Mouse (Mus musculus): ENCODE data around the gene Smarcd3. TPM values are rescaled to one million over a fixed set of nuclear protein-coding genes. Genes with fewer than 3 reads are reported as not detected.

The Smarcd3 gene
- polyA plus RNA-seq, 1 experiment from 2014 or later, result 92.1 TPM

GRCm38 (mm10) chr5:24600236-24600635 lies 24.0 kb downstream of the Smarcd3 start:
- H3K27ac ChIP-seq, result peak overlapping the region; percentile 99
- DNase-seq (ENCODE audit: low spot score), result no peak
- peaks cover 29% of the 10 kb centered on the region; the same call in 1 of the 2 replicates for H3K27me3 ChIP-seq (ENCODE audit: insufficient read depth, poor library complexity, severe bottlenecking)
- WGBS, result 48% methylated on average over 2 of the region's 2 CpGs
- H3K9me3 ChIP-seq, result no peaks in the 10 kb centered on the region
- peaks cover 83% of the 10 kb centered on the region for H3K4me1 ChIP-seq
- peaks cover 18% of the 10 kb centered on the region for H3K36me3 ChIP-seq
- H3K4me3 ChIP-seq, result peak overlapping the region; percentile 83

DNA sequence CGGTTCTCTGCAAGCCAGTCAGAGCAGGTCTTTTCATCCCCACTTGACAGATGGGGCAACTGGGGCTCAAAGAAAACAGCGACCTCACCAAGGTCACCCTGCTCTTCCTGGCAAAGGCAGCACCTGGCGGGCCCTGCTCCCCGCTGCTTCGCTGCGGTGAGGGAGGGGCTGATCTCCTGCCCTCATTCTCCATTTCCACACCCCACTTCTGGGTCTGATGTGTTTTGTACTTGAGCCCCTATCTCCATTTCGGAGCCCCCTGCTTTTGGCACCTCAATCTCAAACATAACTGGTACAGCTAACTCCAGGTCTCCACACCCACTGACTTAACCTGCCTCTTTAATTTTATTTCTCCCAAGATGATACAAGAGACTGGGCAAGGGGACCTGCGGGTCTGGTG lies 25.1 kb downstream of the Smarcd3 start:
- Histone ChIP-seq H3K27ac (peak overlapping the region; percentile 86), H3K4me1 (peaks cover 74% of the 10 kb centered on the region), H3K36me3 (peaks cover 29% of the 10 kb centered on the region), H3K9me3 (no peaks in the 10 kb centered on the region), H3K27me3 (ENCODE audit: insufficient read depth, poor library complexity, severe bottlenecking) (peaks cover 29% of the 10 kb centered on the region; the same call in 1 of the 2 replicates), H3K4me3 (peak overlapping the region; percentile 68)
- WGBS, result 11% methylated on average over 8 of the region's 8 CpGs
- DNase-seq (ENCODE audit: low spot score), result no peak

DNA sequence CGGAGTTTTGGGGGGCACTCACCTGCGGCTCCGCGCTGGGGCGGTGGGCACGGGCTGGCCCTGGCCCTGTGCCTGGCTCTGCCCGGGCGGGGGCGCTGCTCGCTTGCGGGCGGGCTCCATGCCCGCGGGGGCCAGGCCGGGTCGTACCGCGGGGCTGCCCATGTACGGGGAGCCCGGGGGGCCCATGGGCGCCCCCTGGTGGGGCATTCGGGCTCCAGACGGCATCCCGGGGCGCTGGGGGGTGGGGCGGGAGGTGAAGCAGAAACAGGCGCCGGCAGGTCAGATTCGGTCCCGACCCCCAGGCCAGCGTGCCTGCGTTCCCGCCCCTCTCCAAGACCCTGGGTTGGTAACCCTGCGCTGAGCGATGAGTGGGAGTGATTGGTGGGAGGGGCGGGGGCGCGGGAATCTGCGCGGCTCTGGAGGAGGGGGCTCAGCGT lies 25.6 kb downstream of the Smarcd3 start:
- H3K36me3 ChIP-seq, result peaks cover 35% of the 10 kb centered on the region
- peak overlapping the region; percentile 68 for H3K4me3 ChIP-seq
- peaks cover 70% of the 10 kb centered on the region for H3K4me1 ChIP-seq
- no peak for DNase-seq (ENCODE audit: low spot score)
- H3K27ac ChIP-seq, result peak overlapping the region; percentile 86
- 1% methylated on average over 41 of the region's 41 CpGs for WGBS
- peaks cover 29% of the 10 kb centered on the region; the same call in 1 of the 2 replicates for H3K27me3 ChIP-seq (ENCODE audit: insufficient read depth, poor library complexity, severe bottlenecking)
- no peaks in the 10 kb centered on the region for H3K9me3 ChIP-seq

- peaks cover 29% of the 10 kb centered on the region; the same call in 1 of the 2 replicates for H3K27me3 ChIP-seq (ENCODE audit: insufficient read depth, poor library complexity, severe bottlenecking)
- no peaks in the 10 kb centered on the region for H3K9me3 ChIP-seq
- DNase-seq (ENCODE audit: low spot score), result no peak
- H3K27ac ChIP-seq, result peak overlapping the region; percentile 86
- H3K4me1 ChIP-seq, result peaks cover 70% of the 10 kb centered on the region
- 28% methylated on average over 15 of the region's 15 CpGs for WGBS
- peak overlapping the region; percentile 68 for H3K4me3 ChIP-seq
- peaks cover 40% of the 10 kb centered on the region for H3K36me3 ChIP-seq
These were observed 26.2 kb downstream of the Smarcd3 start for GRCm38 (mm10) chr5:24597901-24598569.

DNA sequence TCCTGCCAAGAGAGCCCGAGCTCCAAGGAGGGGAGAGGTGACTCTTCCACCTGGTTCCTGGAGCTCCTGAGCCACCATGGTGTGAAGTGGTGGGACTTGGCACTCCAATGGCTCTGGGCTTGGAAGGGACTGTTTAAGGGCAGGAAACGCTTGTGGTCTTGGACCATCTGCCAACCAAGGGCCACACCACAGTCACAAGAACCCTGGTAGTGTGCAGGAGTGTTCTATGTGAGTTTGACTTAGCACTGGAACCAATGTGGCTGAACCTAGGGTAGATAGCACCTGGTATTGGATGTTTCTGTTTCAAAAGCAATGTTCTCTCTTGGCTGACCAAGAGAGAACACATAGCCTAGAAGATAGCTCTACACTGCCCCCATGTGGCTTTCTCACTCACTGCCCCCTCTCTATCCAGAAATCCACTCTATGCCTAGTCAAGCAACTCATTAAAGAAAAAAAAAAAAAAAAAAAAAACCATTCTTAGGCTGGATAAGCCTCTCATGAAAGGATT lies 26.9 kb downstream of the Smarcd3 start:
- Histone ChIP-seq H3K4me3 (no peak overlapping the region), H3K4me1 (peaks cover 70% of the 10 kb centered on the region), H3K36me3 (peaks cover 48% of the 10 kb centered on the region), H3K9me3 (no peaks in the 10 kb centered on the region), H3K27me3 (ENCODE audit: insufficient read depth, poor library complexity, severe bottlenecking) (peaks cover 29% of the 10 kb centered on the region; the same call in 1 of the 2 replicates), H3K27ac (no peak overlapping the region)
- DNase-seq (ENCODE audit: low spot score), result no peak
- 60% methylated on average over 2 of the region's 2 CpGs for WGBS

- WGBS, result 54% methylated on average over 11 of the region's 11 CpGs
- Histone ChIP-seq H3K27me3 (ENCODE audit: insufficient read depth, poor library complexity, severe bottlenecking) (peaks cover 29% of the 10 kb centered on the region; the same call in 1 of the 2 replicates), H3K4me1 (peaks cover 70% of the 10 kb centered on the region), H3K36me3 (peaks cover 54% of the 10 kb centered on the region), H3K9me3 (no peaks in the 10 kb centered on the region), H3K27ac (no peak overlapping the region), H3K4me3 (no peak overlapping the region)
- DNase-seq (ENCODE audit: low spot score), result no peak
These were observed 27.6 kb downstream of the Smarcd3 start for GRCm38 (mm10) chr5:24596519-24597171.

- Histone ChIP-seq H3K27ac (no peak overlapping the region), H3K4me1 (peaks cover 72% of the 10 kb centered on the region), H3K9me3 (no peaks in the 10 kb centered on the region), H3K36me3 (peaks cover 62% of the 10 kb centered on the region), H3K27me3 (ENCODE audit: insufficient read depth, poor library complexity, severe bottlenecking) (peaks cover 25% of the 10 kb centered on the region; the same call in 1 of the 2 replicates), H3K4me3 (no peak overlapping the region)
- WGBS, result 78% methylated on average over 14 of the region's 14 CpGs
- no peak for DNase-seq (ENCODE audit: low spot score)
These were observed 28.3 kb downstream of the Smarcd3 start for GRCm38 (mm10) chr5:24595786-24596380.

GRCm38 (mm10) chr5:24595261-24595660 lies 28.9 kb downstream of the Smarcd3 start:
- no peaks in the 10 kb centered on the region for H3K9me3 ChIP-seq
- H3K27ac ChIP-seq, result no peak overlapping the region
- WGBS, result 90% methylated on average over 5 of the region's 5 CpGs
- H3K27me3 ChIP-seq (ENCODE audit: insufficient read depth, poor library complexity, severe bottlenecking), result peaks cover 18% of the 10 kb centered on the region; the same call in 1 of the 2 replicates
- H3K4me3 ChIP-seq, result no peak overlapping the region
- H3K36me3 ChIP-seq, result peaks cover 66% of the 10 kb centered on the region
- DNase-seq (ENCODE audit: low spot score), result no peak
- H3K4me1 ChIP-seq, result peaks cover 70% of the 10 kb centered on the region

DNA sequence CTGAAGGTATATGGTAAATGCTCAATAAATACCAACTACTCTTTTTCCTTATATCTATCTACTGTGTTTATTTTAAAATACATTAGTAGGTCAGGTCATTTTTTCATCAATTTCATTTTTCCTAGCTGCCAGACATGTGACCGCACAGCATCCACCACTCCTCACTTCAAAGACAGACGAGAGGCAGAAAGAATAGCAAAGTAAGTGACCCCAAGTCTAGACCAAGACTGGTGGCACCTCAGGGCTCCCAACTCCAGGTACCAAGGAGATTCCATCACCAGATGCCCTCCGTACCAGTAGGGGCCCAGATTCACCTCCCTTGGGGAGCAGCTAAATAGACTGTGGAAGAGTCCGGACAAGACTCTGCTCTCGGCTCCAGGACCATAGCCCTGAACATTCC lies 29.9 kb downstream of the Smarcd3 start:
- peaks cover 63% of the 10 kb centered on the region for H3K4me1 ChIP-seq
- H3K27ac ChIP-seq, result no peak overlapping the region
- no peak overlapping the region for H3K4me3 ChIP-seq
- no peaks in the 10 kb centered on the region for H3K9me3 ChIP-seq
- H3K27me3 ChIP-seq (ENCODE audit: insufficient read depth, poor library complexity, severe bottlenecking), result peaks cover 11% of the 10 kb centered on the region; the same call in 1 of the 2 replicates
- DNase-seq (ENCODE audit: low spot score), result no peak
- H3K36me3 ChIP-seq, result peaks cover 76% of the 10 kb centered on the region
- WGBS, result 88% methylated on average over 5 of the region's 5 CpGs

DNA sequence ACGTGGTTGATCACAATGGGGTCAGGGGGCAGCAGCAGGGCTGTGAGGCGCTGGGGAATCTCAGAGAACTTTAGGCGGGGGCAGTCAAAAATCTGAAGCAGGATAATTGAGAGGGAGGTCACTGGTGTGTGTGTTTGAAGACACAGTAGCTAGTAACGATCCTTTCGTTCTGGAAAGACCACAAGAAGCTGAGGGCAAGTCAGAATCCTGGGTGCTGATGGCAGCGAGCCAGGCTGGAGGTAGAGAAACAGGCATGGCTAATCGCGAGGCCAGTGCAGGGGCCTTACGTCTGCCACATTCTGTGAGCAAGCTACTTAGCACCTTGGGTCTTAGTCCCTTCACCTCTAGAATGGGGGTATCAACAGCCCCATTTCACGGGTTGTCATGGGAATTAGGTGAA lies 30.3 kb downstream of the Smarcd3 start:
- Histone ChIP-seq H3K27me3 (ENCODE audit: insufficient read depth, poor library complexity, severe bottlenecking) (0 out of 2 replicates have a peak, but pooled peaks cover 7% of the 10 kb centered on the region), H3K9me3 (no peaks in the 10 kb centered on the region), H3K4me3 (no peak overlapping the region), H3K36me3 (peaks cover 80% of the 10 kb centered on the region), H3K27ac (no peak overlapping the region), H3K4me1 (peaks cover 63% of the 10 kb centered on the region)
- 71% methylated on average over 10 of the region's 10 CpGs for WGBS
- DNase-seq (ENCODE audit: low spot score), result no peak

GRCm38 (mm10) chr5:24593230-24593629 lies 31.0 kb downstream of the Smarcd3 start:
- WGBS, result 85% methylated on average over 10 of the region's 10 CpGs

DNA sequence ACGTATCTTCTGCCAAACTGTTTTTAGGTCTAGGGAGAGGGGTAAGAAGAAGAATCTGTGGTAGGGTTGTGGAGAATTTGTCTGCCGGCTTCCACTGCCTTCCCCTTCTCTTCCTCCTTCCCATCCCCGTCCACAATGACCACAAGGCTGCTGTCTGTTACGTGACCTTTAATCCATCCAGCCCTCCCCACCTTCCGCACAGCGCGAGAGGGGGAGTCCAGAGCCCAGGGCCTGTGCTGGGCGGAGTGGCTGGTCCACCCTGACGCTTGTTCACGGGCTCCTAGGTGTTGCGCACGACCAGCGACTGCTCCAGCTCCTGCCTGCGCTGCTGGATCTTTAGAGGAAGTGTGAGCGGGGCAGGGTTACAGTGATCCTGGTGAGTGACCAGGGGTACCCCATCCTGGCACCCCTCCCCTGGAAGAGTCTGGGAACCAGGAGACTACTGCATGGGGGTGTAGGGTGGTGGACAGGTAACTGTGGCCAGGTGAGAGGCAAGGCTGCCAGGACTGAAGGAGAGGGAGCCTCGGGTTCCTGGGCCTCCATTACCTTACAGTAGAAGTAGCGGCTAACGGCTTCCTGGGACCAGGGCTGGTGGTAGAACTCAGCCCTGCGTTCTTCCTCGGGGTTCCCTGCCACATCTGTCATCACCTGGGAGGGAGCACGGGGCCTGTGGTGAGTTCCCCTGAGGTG lies 31.6 kb downstream of the Smarcd3 start:
- Histone ChIP-seq H3K9me3 (no peaks in the 10 kb centered on the region), H3K27me3 (ENCODE audit: insufficient read depth, poor library complexity, severe bottlenecking) (no peaks in the 10 kb centered on the region), H3K4me3 (no peak overlapping the region), H3K4me1 (peaks cover 64% of the 10 kb centered on the region), H3K36me3 (peaks cover 89% of the 10 kb centered on the region), H3K27ac (no peak overlapping the region)
- 69% methylated on average over 21 of the region's 21 CpGs for WGBS
- no peak for DNase-seq (ENCODE audit: low spot score)

More at GRCm38 (mm10) chr5:24593230-24593629, 31.0 kb downstream of the Smarcd3 start:
- Histone ChIP-seq H3K4me3 (no peak overlapping the region), H3K27ac (no peak overlapping the region), H3K27me3 (ENCODE audit: insufficient read depth, poor library complexity, severe bottlenecking) (0 out of 2 replicates have a peak, but pooled peaks cover under 1% of the 10 kb centered on the region), H3K4me1 (peaks cover 63% of the 10 kb centered on the region), H3K36me3 (peaks cover 87% of the 10 kb centered on the region), H3K9me3 (no peaks in the 10 kb centered on the region)
- no peak for DNase-seq (ENCODE audit: low spot score)
